Mouse (Mus musculus) intestine, embryonic 16.5 days (tissue): ENCODE data around the gene Serinc3. TPM values are rescaled to one million over a fixed set of nuclear protein-coding genes. Genes with fewer than 3 reads are reported as not detected.

Source experiments
- ATAC-seq: fragments of 200-750 bp; cut with Nextera tagmentation; 2 replicates; pipeline ENCODE4 v1.8.0; 2017; ENCODE audit warnings: moderate TSS enrichment, moderate library complexity
- H3K27ac ChIP-seq: fragments of 300-500 bp; sonication (generic); 2 replicates; pipeline ENCODE4 v1.5.1; 2014; ENCODE audit warnings: mild to moderate bottlenecking, low read length
- H3K27me3 ChIP-seq: fragments of 300-500 bp; sonication (generic); replicated peaks from 2 replicates; pipeline ENCODE4 v1.6.1; 2014; ENCODE audit warnings: low read length, control low read depth, mixed read lengths; ENCODE audit not compliant: control insufficient read depth, insufficient read depth
- H3K36me3 ChIP-seq: fragments of 300-500 bp; sonication (generic); 2 replicates; pipeline ENCODE4 v1.6.1; 2014; ENCODE audit warnings: low read length, control low read depth; ENCODE audit not compliant: control insufficient read depth, insufficient read depth
- H3K4me1 ChIP-seq: fragments of 300-500 bp; sonication (generic); 2 replicates; pipeline ENCODE4 v1.6.1; 2014; ENCODE audit warnings: low read length, control low read depth, mixed read lengths; ENCODE audit not compliant: control insufficient read depth, insufficient read depth
- H3K4me2 ChIP-seq: fragments of 300-500 bp; sonication (generic); 2 replicates; pipeline ENCODE4 v1.6.1; 2014; ENCODE audit warnings: low read depth, low read length, control low read depth
- H3K4me3 ChIP-seq: fragments of 300-500 bp; sonication (generic); 2 replicates; pipeline ENCODE4 v1.5.1; 2014; ENCODE audit warnings: mild to moderate bottlenecking, low read length
- H3K9ac ChIP-seq: fragments of 300-500 bp; sonication (generic); 2 replicates; pipeline ENCODE4 v1.6.1; 2014; ENCODE audit warnings: low read depth, low read length
- H3K9me3 ChIP-seq: fragments of 300-500 bp; sonication (generic); 2 replicates; pipeline ENCODE4 v1.6.1; 2016; ENCODE audit warnings: low read length, control low read depth; ENCODE audit not compliant: control insufficient read depth
- WGBS: fragments of 180-500 bp; shearing (Covaris S2); extraction: QIAGEN DNeasy Blood & Tissue Kit; methylation state at CpG from one replicate; pipeline ENCODE4 v1.1.7; 2014; 5-methylcytosine and 5-hydroxymethylcytosine counted together
- polyA plus RNA-seq: library from polyadenylated mRNA; unstranded; fragments of >200 nt; fragmentation: Nextera tagmentation; extraction: Ambion mirVana; gene quantifications from 2 replicates; pipeline ENCODE4 v1.2.1, GENCODE M21; 2015

Serinc3 gene
- polyA plus RNA-seq, 1 experiment from 2014 or later, result 57.1 TPM

DNA sequence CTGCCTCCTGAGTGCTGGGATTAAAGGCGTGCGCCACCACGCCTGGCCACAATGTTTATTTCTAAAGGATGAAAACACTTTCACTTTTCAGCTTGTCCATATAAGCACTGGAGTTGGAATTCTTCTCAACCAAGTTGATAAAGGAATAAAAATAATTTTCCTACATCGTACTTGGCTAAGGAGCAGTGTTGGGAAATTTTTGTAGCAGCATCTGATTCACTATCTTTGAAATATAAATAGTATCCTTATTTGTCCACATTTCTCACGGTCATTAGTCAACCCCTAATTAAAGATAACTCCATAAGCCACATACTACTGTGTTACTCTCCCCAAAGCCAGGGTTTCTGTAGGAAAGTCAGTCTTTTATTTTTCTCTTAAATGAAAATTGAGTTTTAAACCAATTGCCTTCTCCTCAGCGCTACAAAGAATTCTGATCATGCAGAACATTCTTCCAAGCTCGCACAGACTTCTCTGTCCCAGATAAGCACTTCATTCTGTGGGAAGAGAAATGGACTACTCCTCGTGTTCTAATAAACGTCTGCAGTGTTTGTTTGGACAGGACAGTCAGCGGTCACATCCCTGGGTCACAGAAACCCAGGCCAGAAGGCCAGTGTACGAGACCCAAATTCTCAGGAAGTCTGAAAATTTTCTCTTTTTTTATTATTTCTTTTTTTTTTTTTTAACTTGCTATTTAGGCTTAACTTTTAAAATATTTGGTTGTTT, 26.1 kb upstream of the Serinc3 start:
- no peak overlapping the region for H3K9ac ChIP-seq
- H3K9me3 ChIP-seq, result no peaks in the 10 kb centered on the region
- H3K4me1 ChIP-seq, result peaks cover 25% of the 10 kb centered on the region
- no peaks in the 10 kb centered on the region for H3K27me3 ChIP-seq
- no peaks in the 10 kb centered on the region for H3K36me3 ChIP-seq
- H3K27ac ChIP-seq, result no peak overlapping the region
- H3K4me3 ChIP-seq, result no peak overlapping the region
- H3K4me2 ChIP-seq, result no peak overlapping the region
- 63% methylated on average over 11 of the region's 11 CpGs for WGBS
- ATAC-seq, result no peak

DNA sequence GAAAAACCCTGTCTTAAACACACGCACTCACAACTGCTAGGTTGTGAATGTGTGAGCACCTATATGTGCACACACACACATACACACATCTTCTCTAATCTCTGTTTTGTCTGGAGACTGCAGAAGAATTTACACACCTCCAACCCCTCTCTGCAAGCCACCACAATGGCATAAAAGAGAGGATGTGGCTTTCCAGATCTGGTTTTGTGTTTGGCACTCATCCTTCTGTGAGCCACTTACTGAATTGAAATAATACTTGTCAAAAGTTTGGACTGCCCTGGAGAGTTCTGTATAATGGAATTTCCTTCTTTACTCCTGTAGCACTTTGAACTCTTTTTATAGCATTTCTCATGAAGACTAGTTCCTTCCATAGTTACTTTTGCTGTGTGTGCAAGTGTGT, 22.1 kb upstream of the Serinc3 start:
- Histone ChIP-seq H3K4me3 (no peak overlapping the region), H3K27me3 (no peaks in the 10 kb centered on the region), H3K36me3 (no peaks in the 10 kb centered on the region), H3K9ac (no peak overlapping the region), H3K9me3 (no peaks in the 10 kb centered on the region), H3K27ac (no peak overlapping the region), H3K4me1 (peaks cover 7% of the 10 kb centered on the region), H3K4me2 (no peak overlapping the region)
- ATAC-seq, result no peak
- 93% methylated on average over 1 of the region's 1 CpGs for WGBS

GRCm38 (mm10) chr2:163663930-163664329, 19.0 kb upstream of the Serinc3 start:
- ATAC-seq, result no peak
- H3K27me3 ChIP-seq, result no peaks in the 10 kb centered on the region
- H3K9me3 ChIP-seq, result no peaks in the 10 kb centered on the region
- H3K4me3 ChIP-seq, result no peak overlapping the region
- H3K4me1 ChIP-seq, result peaks cover 9% of the 10 kb centered on the region
- no peak overlapping the region for H3K4me2 ChIP-seq
- no peak overlapping the region for H3K9ac ChIP-seq
- WGBS, result 62% methylated on average over 3 of the region's 3 CpGs
- no peaks in the 10 kb centered on the region for H3K36me3 ChIP-seq
- H3K27ac ChIP-seq, result no peak overlapping the region

DNA sequence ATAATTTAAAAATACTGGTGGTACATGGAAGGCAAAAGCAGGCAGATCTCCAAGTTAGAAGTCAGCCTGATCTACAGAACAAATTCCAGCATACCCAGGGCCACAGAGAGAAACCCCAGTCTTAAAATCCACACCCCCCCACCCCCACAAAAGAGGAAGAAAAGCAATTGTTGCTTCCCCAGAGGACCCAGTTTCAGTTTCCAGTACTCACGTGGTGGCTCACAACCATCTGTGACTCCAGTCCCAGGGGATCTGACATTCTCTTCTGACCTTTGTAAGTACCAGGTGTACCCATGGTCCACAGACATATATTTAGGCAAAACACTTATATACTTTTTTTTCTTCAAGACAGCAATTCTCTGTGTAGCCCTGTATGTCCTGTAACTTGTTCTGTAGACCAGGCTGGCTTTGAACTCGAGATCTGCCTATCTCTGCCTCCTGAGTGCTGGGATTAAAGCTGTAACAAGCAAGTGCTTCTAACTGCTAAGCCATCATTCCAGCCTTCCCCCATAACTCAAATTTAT, 17.8 kb upstream of the Serinc3 start:
- 71% methylated on average over 2 of the region's 2 CpGs for WGBS
- Histone ChIP-seq H3K4me2 (no peak overlapping the region), H3K9ac (no peak overlapping the region), H3K27ac (no peak overlapping the region), H3K4me3 (no peak overlapping the region), H3K36me3 (no peaks in the 10 kb centered on the region), H3K27me3 (no peaks in the 10 kb centered on the region), H3K4me1 (peaks cover 9% of the 10 kb centered on the region), H3K9me3 (no peaks in the 10 kb centered on the region)
- ATAC-seq, result no peak

GRCm38 (mm10) chr2:163662076-163662475, 17.1 kb upstream of the Serinc3 start:
- Histone ChIP-seq H3K36me3 (no peaks in the 10 kb centered on the region), H3K27ac (no peak overlapping the region), H3K4me1 (peaks cover 9% of the 10 kb centered on the region), H3K9ac (no peak overlapping the region), H3K27me3 (no peaks in the 10 kb centered on the region), H3K4me2 (no peak overlapping the region), H3K9me3 (no peaks in the 10 kb centered on the region), H3K4me3 (no peak overlapping the region)
- no peak for ATAC-seq
- 92% methylated on average over 5 of the region's 5 CpGs for WGBS

DNA sequence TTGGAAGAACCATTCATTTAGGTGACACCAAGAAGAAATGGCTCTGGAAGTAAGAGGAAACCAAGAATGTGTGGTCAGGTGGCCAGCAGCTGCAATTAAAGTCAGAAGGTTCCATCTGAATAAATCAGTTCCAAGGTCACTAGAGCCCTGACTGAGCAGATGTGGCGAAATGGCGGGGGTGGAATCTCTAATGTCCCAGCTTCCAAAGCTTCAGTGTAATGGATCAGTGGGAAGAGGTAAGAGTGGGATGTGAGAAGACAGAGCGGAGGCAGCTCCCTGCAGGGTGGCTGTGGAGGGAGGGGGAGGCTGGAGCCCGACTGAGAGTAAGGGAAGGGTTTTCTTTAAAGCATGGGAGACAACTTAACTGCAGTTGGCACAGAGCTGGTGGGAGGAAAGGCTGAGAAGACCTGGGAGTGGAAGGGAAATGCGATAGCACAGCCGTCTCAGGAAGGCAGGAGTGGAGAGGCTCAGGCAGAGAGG, 16.5 kb upstream of the Serinc3 start:
- H3K4me3 ChIP-seq, result no peak overlapping the region
- no peaks in the 10 kb centered on the region for H3K36me3 ChIP-seq
- no peaks in the 10 kb centered on the region for H3K9me3 ChIP-seq
- peaks cover 5% of the 10 kb centered on the region; the same call in 1 of the 2 replicates for H3K4me1 ChIP-seq
- WGBS, result 64% methylated on average over 6 of the region's 6 CpGs
- H3K4me2 ChIP-seq, result no peak overlapping the region
- H3K27ac ChIP-seq, result no peak overlapping the region
- ATAC-seq, result no peak
- no peak overlapping the region for H3K9ac ChIP-seq
- no peaks in the 10 kb centered on the region for H3K27me3 ChIP-seq

GRCm38 (mm10) chr2:163660103-163660701, 15.3 kb upstream of the Serinc3 start:
- Histone ChIP-seq H3K27ac (no peak overlapping the region), H3K9ac (0 out of 2 replicates have a peak overlapping the region, but pooled peaks have one; percentile 30), H3K4me1 (peaks cover 5% of the 10 kb centered on the region; the same call in 1 of the 2 replicates), H3K9me3 (no peaks in the 10 kb centered on the region), H3K27me3 (no peaks in the 10 kb centered on the region), H3K36me3 (no peaks in the 10 kb centered on the region), H3K4me3 (no peak overlapping the region), H3K4me2 (no peak overlapping the region)
- WGBS, result 83% methylated on average over 5 of the region's 5 CpGs
- no peak for ATAC-seq

DNA sequence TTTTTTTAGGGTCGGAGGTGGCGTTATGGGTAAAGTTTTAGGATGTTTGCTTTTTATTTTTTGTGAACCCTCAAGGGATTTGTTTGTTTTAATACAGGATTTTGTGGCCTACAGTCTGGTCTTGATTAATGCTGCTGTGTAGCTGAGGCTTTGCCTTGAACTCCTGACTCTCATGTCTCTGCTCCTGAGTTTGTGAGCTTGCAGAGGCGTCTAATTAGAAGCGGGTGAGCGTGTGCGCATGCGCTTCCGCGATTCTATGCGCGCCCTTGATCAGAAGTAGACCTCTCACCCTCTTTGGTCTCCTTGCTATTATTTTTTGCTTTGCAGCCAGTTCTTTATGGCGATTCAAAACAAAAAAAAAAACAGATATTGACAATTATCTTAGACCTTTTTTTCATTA, 14.5 kb upstream of the Serinc3 start:
- H3K27me3 ChIP-seq, result no peaks in the 10 kb centered on the region
- H3K27ac ChIP-seq, result peak overlapping the region; percentile 81
- H3K4me3 ChIP-seq, result peak overlapping the region; percentile 85; the same call in 1 of the 2 replicates
- WGBS, result 82% methylated on average over 12 of the region's 12 CpGs
- ATAC-seq, result no peak
- peak overlapping the region; percentile 77 for H3K4me2 ChIP-seq
- peak overlapping the region; percentile 87 for H3K9ac ChIP-seq
- peaks cover 5% of the 10 kb centered on the region; the same call in 1 of the 2 replicates for H3K4me1 ChIP-seq
- no peaks in the 10 kb centered on the region for H3K9me3 ChIP-seq
- no peaks in the 10 kb centered on the region for H3K36me3 ChIP-seq

DNA sequence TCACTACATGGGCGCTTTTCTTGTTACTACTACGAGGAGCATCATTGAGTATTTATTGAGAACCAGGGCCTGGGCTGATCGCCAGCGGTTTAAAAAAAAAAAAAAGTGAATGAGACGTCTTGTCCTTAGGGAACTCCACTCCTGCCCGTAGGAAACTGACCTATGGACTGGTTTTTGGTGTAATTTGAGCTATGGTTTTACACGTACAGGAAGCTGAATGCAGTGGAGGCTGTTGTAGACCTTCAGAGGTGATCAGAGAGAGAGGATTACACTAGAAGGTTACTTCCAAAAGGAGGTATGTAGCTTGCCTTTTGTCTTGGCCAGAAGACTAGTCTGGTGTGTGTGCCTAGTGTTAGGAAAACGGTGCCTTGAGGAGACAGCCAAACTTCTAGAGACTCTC, 14.0 kb upstream of the Serinc3 start:
- Histone ChIP-seq H3K4me2 (peak overlapping the region; percentile 77), H3K4me3 (peak overlapping the region; percentile 85), H3K9me3 (no peaks in the 10 kb centered on the region), H3K27me3 (no peaks in the 10 kb centered on the region), H3K9ac (peak overlapping the region; percentile 87), H3K36me3 (no peaks in the 10 kb centered on the region), H3K4me1 (peaks cover 5% of the 10 kb centered on the region; the same call in 1 of the 2 replicates), H3K27ac (peak overlapping the region; percentile 81)
- peak; percentile 75 for ATAC-seq
- WGBS, result 1% methylated on average over 8 of the region's 8 CpGs
